Mouse (Mus musculus): Measurements from ENCODE around the gene Casp8. TPM values are rescaled to one million over a fixed set of nuclear protein-coding genes. Genes with fewer than 3 reads are reported as not detected.

The Casp8 gene
- polyA plus RNA-seq, 1 experiment from 2014 or later = 4.7 TPM

Other genes with a start within 250 kb of the Casp8 start
- 10.5 and 14.4 TPM in 2 replicates for gene Fam126b, start 209.1 kb upstream of the Casp8 start, polyA plus RNA-seq (2014; fragmentation: Nextera tagmentation; extraction: Ambion mirVana)
- 175 and 197 TPM in 2 replicates for gene Ndufb3, start 209.0 kb upstream of the Casp8 start, polyA plus RNA-seq (2014; fragmentation: Nextera tagmentation; extraction: Ambion mirVana)
- gene Als2cr12, start 99.4 kb upstream of the Casp8 start, polyA plus RNA-seq (2014; fragmentation: Nextera tagmentation; extraction: Ambion mirVana) = not detected in 2 replicates
- 18.3 and 18.7 TPM in 2 replicates for gene Cflar, start 83.9 kb upstream of the Casp8 start, polyA plus RNA-seq (2014; fragmentation: Nextera tagmentation; extraction: Ambion mirVana)
- gene Trak2, start 178.1 kb downstream of the Casp8 start, polyA plus RNA-seq (2014; fragmentation: Nextera tagmentation; extraction: Ambion mirVana) = 17.9 and 20.9 TPM in 2 replicates
- gene Stradb, start 178.1 kb downstream of the Casp8 start, polyA plus RNA-seq (2014; fragmentation: Nextera tagmentation; extraction: Ambion mirVana) = 96.7 and 107 TPM in 2 replicates